8 mouse cellular contexts compared by ENCODE assay signal in genomic region chr19:6117346-6117985, GRCm38 (mm10). TPM values are rescaled to one million over a fixed set of nuclear protein-coding genes. Genes with fewer than 3 reads are reported as not detected.
DNase-seq lines count a peak whose midpoint lies in the region; ATAC-seq and TF ChIP-seq lines count a peak whose summit lies in the region.

No protein-coding gene starts in this region.

- peaks cover 0 to 10% of the 10 kb centered on the region in 2 experiments; a peak in 2 of 4 replicates for H3K36me3 ChIP-seq in MEL (ENCODE audit: control insufficient read depth in 1 of 2, insufficient read depth in 2 of 2, low read length in 2 of 2)
- H3K36me3 ChIP-seq in forebrain, embryonic 11.5 days (ENCODE audit: control insufficient read depth, insufficient read depth, low read length) = peaks cover 8% of the 10 kb centered on the region
- H3K36me3 ChIP-seq in liver, embryonic 14.5 days (replicated peaks; ENCODE audit: control insufficient read depth, insufficient read depth, low read depth) = peaks cover 15% of the 10 kb centered on the region

- H3K9me3 ChIP-seq in MEL (replicated peaks; ENCODE audit: insufficient read depth, low read length) = no peaks in the 10 kb centered on the region
- no peaks in the 10 kb centered on the region for H3K9me3 ChIP-seq in forebrain, embryonic 11.5 days (ENCODE audit: control insufficient read depth, low read length)
- no peaks in the 10 kb centered on the region for H3K9me3 ChIP-seq in liver, embryonic 14.5 days (ENCODE audit: control insufficient read depth, low read length)

- TF ChIP-seq CTCF in MEL (IDR thresholded peaks at IDR 0.05 in 2 of 3, conservative IDR thresholded peaks at IDR 0.05 in 1 of 3; ENCODE audit: control insufficient read depth in 1 of 3, insufficient read depth in 1 of 3, low read depth in 2 of 3, low read length in 3 of 3, poor library complexity in 1 of 3, severe bottlenecking in 1 of 3) = no peak
- TF ChIP-seq CTCF in liver, embryonic 14.5 days (IDR thresholded peaks at IDR 0.05; ENCODE audit: low read depth) = no peak

- peak; percentile 34 for DNase-seq in kidney, adult 9 months
- no peak for DNase-seq in kidney, postnatal 14 days
- DNase-seq in MEL (ENCODE audit: low read depth, low spot score) = peak; percentile 53
- DNase-seq in forebrain, embryonic 11.5 days (ENCODE audit: low spot score) = no peak
- DNase-seq in liver, embryonic 14.5 days (ENCODE audit: low read depth in 3 of 3, low spot score in 3 of 3) = no peak
- DNase-seq in gastrocnemius, postnatal 4 days (ENCODE audit: low spot score in 2 of 2) = no peak
- DNase-seq in spleen, postnatal 14 days (ENCODE audit: low spot score in 2 of 2) = no peak
- DNase-seq in cerebellum, postnatal 25 days = no peak

- peak overlapping the region; percentile 86 for H3K4me2 ChIP-seq in forebrain, embryonic 11.5 days (ENCODE audit: low read depth, low read length, severe bottlenecking)
- peak overlapping the region; percentile 97 for H3K4me2 ChIP-seq in liver, embryonic 14.5 days (ENCODE audit: low read depth)

- H3K9ac ChIP-seq in MEL (ENCODE audit: control insufficient read depth, low read depth, low read length, poor library complexity, severe bottlenecking) = peak overlapping the region; percentile 88
- peak overlapping the region; percentile 94 for H3K9ac ChIP-seq in forebrain, embryonic 11.5 days (ENCODE audit: low read length)
- H3K9ac ChIP-seq in liver, embryonic 14.5 days (replicated peaks) = peak overlapping the region; percentile 86

- no peak for TF ChIP-seq POLR2A in MEL (IDR thresholded peaks at IDR 0.05; ENCODE audit: control insufficient read depth in 1 of 2, insufficient read depth in 1 of 2, low read depth in 1 of 2, low read length in 2 of 2, poor library complexity in 1 of 2)

- WGBS in forebrain, embryonic 11.5 days = 5% methylated on average over 32 of the region's 32 CpGs
- WGBS in liver, embryonic 14.5 days (ENCODE audit: insufficient replicate concordance) = 2% methylated on average over 32 of the region's 32 CpGs

- no peak for TF ChIP-seq RAD21 in MEL (IDR thresholded peaks at IDR 0.05; ENCODE audit: low read depth, low read length)

- H3K4me3 ChIP-seq in MEL (ENCODE audit: control insufficient read depth in 1 of 2, insufficient read depth in 1 of 2, low read depth in 2 of 2, low read length in 2 of 2) = peak overlapping the region; percentile 74 to 91
- H3K4me3 ChIP-seq in forebrain, embryonic 11.5 days (ENCODE audit: low read depth, low read length) = peak overlapping the region; percentile 88
- peak overlapping the region; percentile 74 to 84 for H3K4me3 ChIP-seq in liver, embryonic 14.5 days (ENCODE audit: insufficient read depth in 1 of 2, low read depth in 2 of 2, low read length in 2 of 2)

- TF ChIP-seq EP300 in MEL (IDR thresholded peaks at IDR 0.05; ENCODE audit: low read depth in 1 of 2, low read length in 2 of 2) = no peak
- no peak for TF ChIP-seq EP300 in liver, embryonic 14.5 days (IDR thresholded peaks at IDR 0.05; ENCODE audit: low read depth)

- no peak for ATAC-seq in forebrain, embryonic 11.5 days (replicated peaks; ENCODE audit: low FRiP score)
- ATAC-seq in liver, embryonic 14.5 days (ENCODE audit: insufficient read depth) = no peak

- H3K4me1 ChIP-seq in MEL (ENCODE audit: control insufficient read depth in 1 of 2, insufficient read depth in 2 of 2, low read length in 2 of 2) = peaks cover 2 to 10% of the 10 kb centered on the region in 2 experiments; a peak in 2 of 4 replicates
- 0 out of 2 replicates have a peak, but pooled peaks cover 2% of the 10 kb centered on the region for H3K4me1 ChIP-seq in forebrain, embryonic 11.5 days (replicated peaks; ENCODE audit: control insufficient read depth, insufficient read depth, low read length)
- peaks cover 9% of the 10 kb centered on the region in 2 experiments for H3K4me1 ChIP-seq in liver, embryonic 14.5 days (replicated peaks; ENCODE audit: control insufficient read depth in 2 of 2, insufficient read depth in 2 of 2, low read length in 1 of 2)

- H3K79me2 ChIP-seq in MEL (ENCODE audit: control insufficient read depth, insufficient read depth, low read length, poor library complexity) = peaks cover 22% of the 10 kb centered on the region

- H3K27me3 ChIP-seq in MEL (ENCODE audit: control insufficient read depth in 1 of 2, insufficient read depth in 2 of 2, low read length in 2 of 2) = no peaks in the 10 kb centered on the region
- H3K27me3 ChIP-seq in forebrain, embryonic 11.5 days (ENCODE audit: control insufficient read depth, insufficient read depth, low read length) = no peaks in the 10 kb centered on the region
- no peaks in the 10 kb centered on the region for H3K27me3 ChIP-seq in liver, embryonic 14.5 days (ENCODE audit: control insufficient read depth, insufficient read depth, low read length)

- H3K27ac ChIP-seq in MEL (ENCODE audit: control insufficient read depth, low read depth, low read length) = peak overlapping the region; percentile 88
- H3K27ac ChIP-seq in forebrain, embryonic 11.5 days (ENCODE audit: low read depth, low read length) = peak overlapping the region; percentile 96
- peak overlapping the region; percentile 90 for H3K27ac ChIP-seq in liver, embryonic 14.5 days

TF ChIP-seq in MEL, 35 proteins besides CTCF, POLR2A, EP300 and RAD21:
- TF ChIP-seq TCF12 (IDR thresholded peaks at IDR 0.05; ENCODE audit: low read depth, low read length) (0 out of 2 replicates have a peak, but pooled peaks have one; percentile 10), MYB (IDR thresholded peaks at IDR 0.05; ENCODE audit: low read depth, low read length) (no peak), MAX (IDR thresholded peaks at IDR 0.05; ENCODE audit: low read length) (0 out of 2 replicates have a peak, but pooled peaks have one; percentile 16), ETS1 (IDR thresholded peaks at IDR 0.05; ENCODE audit: low read depth, low read length) (no peak), SIN3A (IDR thresholded peaks at IDR 0.05; ENCODE audit: low read length) (0 out of 2 replicates have a peak, but pooled peaks have one; percentile 36)

RNA-seq across cellular contexts. Expression of gene Sac3d1, which starts 1.0 kb away (rescaled TPM):
- total RNA-seq in MEL (2012; rRNA removed) = 34.0 and 44.4 TPM in 2 replicates
- 10 to 100 TPM in 1 of 2 experiments, not detected in 1; 49.3 TPM for polyA plus RNA-seq in MEL (2012; ENCODE audit: insufficient read depth in 1 of 2, insufficient read length in 2 of 2, low read depth in 1 of 2, low replicate concordance in 2 of 2, missing spikeins in 1 of 2)
- polyA plus RNA-seq in forebrain, embryonic 11.5 days (2014; fragmentation: Nextera tagmentation; extraction: Ambion mirVana) = 64.5 and 73.7 TPM in 2 replicates
- polyA plus RNA-seq in liver, embryonic 14.5 days (2012; rRNA removed) = 18.4 and 25.5 TPM in 2 replicates
- 22.7 and 22.9 TPM in 2 replicates for polyA plus RNA-seq in liver, embryonic 14.5 days (2014; fragmentation: Nextera tagmentation; extraction: Ambion mirVana)
- 10 to 100 TPM; 14.8 to 16.2 TPM for total RNA-seq in gastrocnemius, postnatal 4 days (2021)

RNA-seq across cellular contexts. Expression of gene Snx15, which starts 10.6 kb away (rescaled TPM):
- total RNA-seq in MEL (2012; rRNA removed) = 14.9 and 20.4 TPM in 2 replicates
- 10 to 100 TPM in 1 of 2 experiments, not detected in 1; 35.3 TPM for polyA plus RNA-seq in MEL (2012; ENCODE audit: insufficient read depth in 1 of 2, insufficient read length in 2 of 2, low read depth in 1 of 2, low replicate concordance in 2 of 2, missing spikeins in 1 of 2)
- 27.4 and 30.9 TPM in 2 replicates for polyA plus RNA-seq in forebrain, embryonic 11.5 days (2014; fragmentation: Nextera tagmentation; extraction: Ambion mirVana)
- 39.6 and 41.8 TPM in 2 replicates for polyA plus RNA-seq in liver, embryonic 14.5 days (2012; rRNA removed)
- 42.2 and 46.2 TPM in 2 replicates for polyA plus RNA-seq in liver, embryonic 14.5 days (2014; fragmentation: Nextera tagmentation; extraction: Ambion mirVana)
- 10 to 100 TPM; 16.2 to 17.1 TPM for total RNA-seq in gastrocnemius, postnatal 4 days (2021)

RNA-seq across cellular contexts. Expression of gene Naaladl1, which starts 11.9 kb away (rescaled TPM):
- 0.20 and 0.35 TPM in 2 replicates for total RNA-seq in MEL (2012; rRNA removed)
- 1 to 10 TPM in 1 of 2 experiments, not detected in 1; 1.7 TPM for polyA plus RNA-seq in MEL (2012; ENCODE audit: insufficient read depth in 1 of 2, insufficient read length in 2 of 2, low read depth in 1 of 2, low replicate concordance in 2 of 2, missing spikeins in 1 of 2)
- 0.93 and 1.0 TPM in 2 replicates for polyA plus RNA-seq in forebrain, embryonic 11.5 days (2014; fragmentation: Nextera tagmentation; extraction: Ambion mirVana)
- 4.3 and 6.4 TPM in 2 replicates for polyA plus RNA-seq in liver, embryonic 14.5 days (2012; rRNA removed)
- polyA plus RNA-seq in liver, embryonic 14.5 days (2014; fragmentation: Nextera tagmentation; extraction: Ambion mirVana) = 1.1 and 1.9 TPM in 2 replicates
- under 1 TPM; 0.27 to 0.44 TPM for total RNA-seq in gastrocnemius, postnatal 4 days (2021)

RNA-seq across cellular contexts. Expression of gene AC131692.1, which starts 23.2 kb away (rescaled TPM):
- total RNA-seq in MEL (2012; rRNA removed) = 0.39 and 0.49 TPM in 2 replicates
- 1 to 10 TPM in 1 of 2 experiments, not detected in 1; 2.9 TPM for polyA plus RNA-seq in MEL (2012; ENCODE audit: insufficient read depth in 1 of 2, insufficient read length in 2 of 2, low read depth in 1 of 2, low replicate concordance in 2 of 2, missing spikeins in 1 of 2)
- polyA plus RNA-seq in forebrain, embryonic 11.5 days (2014; fragmentation: Nextera tagmentation; extraction: Ambion mirVana) = 0.90 and 1.3 TPM in 2 replicates
- 0.68 TPM in 1 of 2 replicates, not detected in the other for polyA plus RNA-seq in liver, embryonic 14.5 days (2012; rRNA removed)
- polyA plus RNA-seq in liver, embryonic 14.5 days (2014; fragmentation: Nextera tagmentation; extraction: Ambion mirVana) = 0.22 TPM in 1 of 2 replicates, not detected in the other
- total RNA-seq in gastrocnemius, postnatal 4 days (2021) = under 1 TPM in 1 of 2 experiments, not detected in 1; 0.54 TPM

RNA-seq across cellular contexts. Expression of gene Batf2, which starts 23.3 kb away (rescaled TPM):
- 0.19 TPM in 1 of 2 replicates, not detected in the other for total RNA-seq in MEL (2012; rRNA removed)
- polyA plus RNA-seq in MEL (2012; ENCODE audit: insufficient read depth in 1 of 2, insufficient read length in 2 of 2, low read depth in 1 of 2, low replicate concordance in 2 of 2, missing spikeins in 1 of 2) = under 1 TPM in 1 of 2 experiments, not detected in 1; 0.60 TPM
- polyA plus RNA-seq in forebrain, embryonic 11.5 days (2014; fragmentation: Nextera tagmentation; extraction: Ambion mirVana) = not detected in 2 replicates
- polyA plus RNA-seq in liver, embryonic 14.5 days (2012; rRNA removed) = 0.35 and 0.57 TPM in 2 replicates
- polyA plus RNA-seq in liver, embryonic 14.5 days (2014; fragmentation: Nextera tagmentation; extraction: Ambion mirVana) = 0.09 TPM in 1 of 2 replicates, not detected in the other
- total RNA-seq in gastrocnemius, postnatal 4 days (2021) = under 1 TPM; 0.26 to 0.42 TPM

Comparison
In these comparisons a context has a peak if more than half of its experiments do, and no peak if none do; other contexts are left out.
1. DNase-seq: peak in kidney, adult 9 months (single experiment) and MEL (single experiment); none in kidney, postnatal 14 days (single experiment), forebrain, embryonic 11.5 days (single experiment), liver, embryonic 14.5 days (0 of 3), gastrocnemius, postnatal 4 days (0 of 2), spleen, postnatal 14 days (0 of 2) and cerebellum, postnatal 25 days (0 of 2).
2. Peak in every context shown above with its lines, with median percentiles within 50 percentile points of each other: H3K27ac ChIP-seq, H3K4me3 ChIP-seq and H3K9ac ChIP-seq.